Mouse (Mus musculus) cerebellum, adult 2 months (tissue): ENCODE results near the gene Il22ra2. TPM values are rescaled to one million over a fixed set of nuclear protein-coding genes. Genes with fewer than 3 reads are reported as not detected.

ENCODE experiments used
- DNase-seq, 2 experiments: peaks; one replicate each; pipeline ENCODE4 v3.0.0; 2021
- H3K27ac ChIP-seq: fragments of 200-500 bp; 2 replicates; pipeline ENCODE4 v1.5.1; 2012; ENCODE audit warnings: low read length, control low read depth, inconsistent platforms; ENCODE audit not compliant: insufficient read depth
- H3K27me3 ChIP-seq: fragments of 200-500 bp; 2 replicates; pipeline ENCODE4 v1.6.1; 2012; ENCODE audit warnings: inconsistent platforms, mild to moderate bottlenecking, low read length, moderate library complexity; ENCODE audit not compliant: control insufficient read depth, insufficient read depth
- H3K4me1 ChIP-seq: fragments of 200-500 bp; 2 replicates; pipeline ENCODE4 v1.6.1; 2011; ENCODE audit warnings: low read length; ENCODE audit not compliant: control insufficient read depth, insufficient read depth
- H3K4me3 ChIP-seq: fragments of 200-500 bp; replicated peaks from 2 replicates; pipeline ENCODE3; 2011; ENCODE audit warnings: mild to moderate bottlenecking, low read depth, low read length, control low read depth; ENCODE audit not compliant: insufficient read depth
- CTCF ChIP-seq: fragments of 200-500 bp; IDR thresholded peaks from 2 replicates; pipeline ENCODE4 v1.5.1; 2011; ENCODE audit warnings: low read depth, mild to moderate bottlenecking, control low read depth, low read length, moderate library complexity, borderline replicate concordance; ENCODE audit not compliant: insufficient read depth
- POLR2A ChIP-seq: fragments of 200-500 bp; IDR thresholded peaks from 2 replicates; pipeline ENCODE4 v1.6.1; 2011; ENCODE audit warnings: low read length, control low read depth, borderline replicate concordance; ENCODE audit not compliant: insufficient read depth
- WGBS: fragments of 180-500 bp; shearing (Covaris S2); methylation state at CpG from one replicate; pipeline ENCODE4 v1.1.7; 2018; 5-methylcytosine and 5-hydroxymethylcytosine counted together
- polyA plus RNA-seq: library from polyadenylated mRNA; depleted of rRNA; stranded (reverse); fragments of >200 nt; gene quantifications from 2 replicates; pipeline ENCODE4 v1.2.3, GENCODE M21; 2012; rRNA removed

Gene Il22ra2
- polyA plus RNA-seq, 1 experiment: not detected

DNA sequence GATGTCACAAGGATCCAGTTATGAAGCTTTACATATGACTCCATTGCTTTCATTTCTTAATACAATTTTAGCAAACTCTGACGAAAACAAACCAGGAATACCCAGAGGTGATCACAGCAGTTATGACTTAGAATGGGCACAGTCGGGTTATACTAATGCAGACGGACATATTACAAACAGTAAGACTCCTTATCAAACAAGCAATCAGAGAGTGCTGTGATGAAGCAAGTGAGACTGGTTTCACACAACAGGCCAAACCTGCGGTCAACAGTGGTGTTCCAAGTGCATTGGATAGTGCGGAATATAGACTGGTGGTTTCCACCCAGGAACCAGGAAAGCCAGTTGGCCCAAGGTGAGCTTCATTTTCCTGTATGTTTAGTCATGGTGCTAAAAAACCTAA lies 17.1 kb downstream of the Il22ra2 start:
- 96% methylated on average over 5 of the region's 5 CpGs for WGBS
- no peak for DNase-seq
- Histone ChIP-seq H3K4me1 (no peaks in the 10 kb centered on the region), H3K4me3 (no peak overlapping the region), H3K27ac (no peak overlapping the region), H3K27me3 (no peaks in the 10 kb centered on the region)
- TF ChIP-seq POLR2A (no peak), CTCF (no peak)

DNA sequence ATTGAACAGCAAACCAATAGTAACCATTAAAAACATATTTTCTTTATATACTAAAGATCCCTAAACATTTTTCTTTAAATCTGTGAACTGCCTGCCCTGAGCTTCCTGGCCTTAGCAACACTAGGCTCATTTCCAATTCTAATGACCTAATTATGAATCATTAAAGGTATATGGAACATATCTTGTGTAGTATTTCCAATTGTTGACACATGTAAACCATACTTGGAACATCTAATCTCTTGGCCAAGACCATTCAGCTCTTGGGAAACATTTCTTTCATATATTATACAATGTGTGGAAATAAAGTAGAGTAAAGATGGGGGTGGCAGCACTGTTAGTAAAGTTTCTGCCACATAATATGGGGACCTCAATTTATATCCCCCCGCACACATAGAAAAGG lies 17.8 kb downstream of the Il22ra2 start:
- no peaks in the 10 kb centered on the region for H3K27me3 ChIP-seq
- H3K4me3 ChIP-seq: no peak overlapping the region
- WGBS: 91% methylated on average over 1 of the region's 1 CpGs
- no peak overlapping the region for H3K27ac ChIP-seq
- no peaks in the 10 kb centered on the region for H3K4me1 ChIP-seq
- DNase-seq: no peak
- TF ChIP-seq POLR2A (no peak), CTCF (no peak)

DNA sequence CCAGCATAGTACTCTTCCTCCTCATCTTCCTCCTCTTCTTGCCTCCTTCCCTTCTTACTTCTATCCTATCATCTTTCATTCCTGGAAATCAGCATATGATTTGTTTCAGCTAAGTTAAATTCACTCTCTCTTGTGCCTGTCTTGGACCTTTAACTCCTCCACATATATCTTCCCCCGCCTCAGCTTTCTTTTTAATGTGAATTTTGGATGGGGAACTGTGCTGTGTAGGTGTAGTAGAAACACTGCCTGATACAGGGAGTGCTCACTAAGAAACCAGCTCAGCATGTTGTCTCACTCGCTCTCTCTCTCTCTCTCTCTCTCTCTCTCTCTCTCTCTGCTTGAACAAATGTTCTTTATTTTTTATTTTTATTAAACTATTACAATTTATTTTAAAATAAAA lies 23.3 kb downstream of the Il22ra2 start:
- no peak overlapping the region for H3K4me3 ChIP-seq
- H3K27ac ChIP-seq: no peak overlapping the region
- TF ChIP-seq CTCF (no peak), POLR2A (no peak)
- no peak for DNase-seq
- H3K4me1 ChIP-seq: no peaks in the 10 kb centered on the region
- no peaks in the 10 kb centered on the region for H3K27me3 ChIP-seq
- 91% methylated on average over 2 of the region's 2 CpGs for WGBS

DNA sequence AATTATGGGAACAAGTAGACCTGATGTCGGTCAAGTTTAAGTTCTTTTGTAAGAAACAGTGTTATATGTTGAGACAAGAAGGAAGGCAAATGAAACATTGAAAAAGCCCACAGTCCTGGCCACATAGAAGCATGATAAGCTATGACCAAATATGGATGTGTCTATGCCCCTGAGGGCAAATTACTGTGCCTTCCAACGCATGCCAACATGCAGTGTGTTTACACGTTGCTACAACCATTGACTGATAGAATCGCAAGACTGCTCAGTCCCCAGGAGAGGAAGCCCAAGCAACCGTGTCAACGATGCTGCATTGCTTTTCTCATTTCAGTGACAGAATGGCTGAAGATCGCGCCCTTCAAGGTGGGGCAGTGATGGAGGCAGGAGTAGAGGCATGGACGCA lies 35.6 kb downstream of the Il22ra2 start:
- no peaks in the 10 kb centered on the region for H3K27me3 ChIP-seq
- no peak for DNase-seq
- H3K4me1 ChIP-seq: no peaks in the 10 kb centered on the region
- WGBS: 88% methylated on average over 9 of the region's 9 CpGs
- H3K27ac ChIP-seq: no peak overlapping the region
- TF ChIP-seq CTCF (no peak), POLR2A (no peak)
- H3K4me3 ChIP-seq: no peak overlapping the region

DNA sequence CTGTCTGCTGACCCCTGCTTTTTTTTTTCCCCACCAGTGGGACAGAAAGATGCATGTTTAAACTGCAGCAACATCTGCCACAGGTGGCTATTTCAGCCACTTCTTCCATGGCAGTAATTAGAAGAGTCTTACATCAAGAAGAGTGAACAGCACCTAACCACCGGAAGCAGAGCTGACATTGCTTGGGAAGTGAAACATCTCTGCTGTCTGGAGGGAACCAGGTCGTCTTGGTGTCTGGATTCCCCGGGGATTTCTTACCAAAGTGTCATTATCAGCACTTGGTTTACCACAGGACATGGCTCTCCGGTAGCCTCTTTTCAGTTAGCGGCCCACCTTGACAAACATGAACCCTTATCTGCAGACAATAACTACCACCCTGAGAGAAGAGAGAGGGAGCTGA lies 38.2 kb downstream of the Il22ra2 start:
- H3K4me3 ChIP-seq: no peak overlapping the region
- H3K27ac ChIP-seq: no peak overlapping the region
- WGBS: 84% methylated on average over 5 of the region's 5 CpGs
- no peak for DNase-seq
- H3K27me3 ChIP-seq: no peaks in the 10 kb centered on the region
- TF ChIP-seq POLR2A: no peak
- no peaks in the 10 kb centered on the region for H3K4me1 ChIP-seq

DNA sequence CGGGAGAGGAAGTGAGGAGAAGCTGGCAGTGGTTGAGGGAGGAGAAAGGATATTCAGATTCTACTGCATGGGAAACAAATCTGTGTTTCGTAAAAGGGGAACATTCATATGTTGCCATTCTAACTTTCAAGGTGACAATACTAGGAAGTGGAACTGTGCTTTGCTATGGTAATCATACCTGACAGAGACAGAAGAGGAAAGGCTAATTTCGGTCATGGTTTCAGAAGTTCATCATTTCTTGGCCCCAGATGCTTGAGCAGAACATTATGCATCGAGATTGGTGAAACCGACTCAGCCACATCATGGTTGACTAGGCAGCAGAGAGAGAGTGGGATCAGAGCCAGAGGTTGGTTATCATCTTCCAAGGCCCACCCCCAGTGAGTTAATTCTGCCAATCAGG lies 47.2 kb downstream of the Il22ra2 start:
- Histone ChIP-seq H3K4me1 (no peaks in the 10 kb centered on the region), H3K4me3 (no peak overlapping the region), H3K27me3 (no peaks in the 10 kb centered on the region), H3K27ac (no peak overlapping the region)
- TF ChIP-seq CTCF: no peak
- no peak for TF ChIP-seq POLR2A
- DNase-seq: no peak
- 55% methylated on average over 5 of the region's 5 CpGs for WGBS

DNA sequence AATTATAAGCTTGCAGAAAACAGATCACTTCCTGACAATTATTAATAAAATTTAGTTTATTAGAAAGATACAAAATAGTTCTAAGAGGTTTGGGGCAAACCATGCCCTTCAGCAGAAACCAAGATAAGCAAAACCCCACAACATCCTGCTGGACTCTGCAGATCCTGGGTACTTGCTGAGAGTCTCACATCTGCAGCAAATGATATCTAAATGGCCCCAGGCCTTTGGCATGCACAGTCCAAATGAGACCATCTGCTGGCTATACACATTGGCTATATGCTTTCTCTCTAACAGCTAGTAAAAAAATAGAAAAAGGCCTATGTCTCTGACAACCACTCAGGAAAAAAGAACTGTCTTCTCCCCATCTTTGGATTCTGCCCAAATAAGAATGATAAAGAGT lies 50.2 kb downstream of the Il22ra2 start:
- no peaks in the 10 kb centered on the region for H3K4me1 ChIP-seq
- H3K27ac ChIP-seq: no peak overlapping the region
- H3K27me3 ChIP-seq: no peaks in the 10 kb centered on the region
- DNase-seq: no peak
- no peak overlapping the region for H3K4me3 ChIP-seq
- no peak for TF ChIP-seq POLR2A

DNA sequence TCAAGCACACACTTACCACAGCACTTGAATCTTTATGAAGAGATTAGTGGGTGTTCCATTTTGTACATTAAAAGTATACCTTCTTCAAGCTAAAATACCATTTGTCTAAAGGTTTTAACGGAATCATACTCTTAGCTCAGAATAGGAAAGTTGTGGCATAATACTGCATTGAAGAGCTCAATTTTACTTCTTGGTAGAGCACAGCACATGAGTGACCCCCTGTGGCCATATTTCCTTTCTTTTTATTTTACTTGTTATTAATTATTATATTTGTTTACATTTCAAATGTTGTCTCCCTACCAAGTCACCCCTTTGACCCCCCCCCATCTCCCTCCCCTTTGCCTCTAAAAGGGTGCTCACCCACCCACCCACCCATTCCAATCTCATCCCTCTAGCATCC lies 51.3 kb downstream of the Il22ra2 start:
- H3K27me3 ChIP-seq: no peaks in the 10 kb centered on the region
- TF ChIP-seq CTCF (no peak), POLR2A (no peak)
- DNase-seq: no peak
- no peaks in the 10 kb centered on the region for H3K4me1 ChIP-seq
- WGBS: 93% methylated on average over 1 of the region's 1 CpGs
- H3K4me3 ChIP-seq: no peak overlapping the region
- H3K27ac ChIP-seq: no peak overlapping the region

Other genes starting within 250 kb of the Il22ra2 start
- gene Ifngr1, start 30.0 kb upstream of the Il22ra2 start, polyA plus RNA-seq: 16.0 and 17.0 TPM in 2 replicates
- 0.16 and 0.36 TPM in 2 replicates for gene Il20ra, start 90.6 kb downstream of the Il22ra2 start, polyA plus RNA-seq
- gene Slc35d3, start 229.5 kb downstream of the Il22ra2 start, polyA plus RNA-seq: 2.0 and 2.3 TPM in 2 replicates